Mouse (Mus musculus) neural tube, embryonic 10.5 days (tissue): Measurements from ENCODE around the gene Fam227b.

Experiments used
- DNase-seq: peaks from one replicate; pipeline ENCODE4 v3.0.0-alpha.2; 2017; ENCODE audit warnings: low spot score; ENCODE audit errors: extremely low spot score

The Fam227b gene

GRCm38 (mm10) chr2:126151855-126152571, at the start of gene Fam227b, which contains the start of gene Dtwd1:
TSS of gene Fam227b (minus strand) at chr2:126152004.
TSS of gene Dtwd1 (plus strand) at chr2:126152141.
- DNase-seq: peak; percentile 98

- DNase-seq: no peak
Measured at GRCm38 (mm10) chr2:126198971-126199370, 47.2 kb upstream of the Fam227b start.

GRCm38 (mm10) chr2:126195631-126196356, 44.0 kb upstream of the Fam227b start:
- no peak for DNase-seq

- no peak for DNase-seq
Measured at GRCm38 (mm10) chr2:126192129-126192528, 40.3 kb upstream of the Fam227b start.

GRCm38 (mm10) chr2:126191306-126191705, 39.5 kb upstream of the Fam227b start:
- no peak for DNase-seq

GRCm38 (mm10) chr2:126171427-126171826, 19.6 kb upstream of the Fam227b start:
- no peak for DNase-seq

- no peak for DNase-seq
Measured at GRCm38 (mm10) chr2:126166848-126167617, 15.2 kb upstream of the Fam227b start.

GRCm38 (mm10) chr2:126166335-126166734, 14.5 kb upstream of the Fam227b start:
- no peak for DNase-seq

GRCm38 (mm10) chr2:126165277-126166018, 13.6 kb upstream of the Fam227b start:
- DNase-seq: no peak

- no peak for DNase-seq
Measured at GRCm38 (mm10) chr2:126147723-126148122, 4.1 kb downstream of the Fam227b start.

GRCm38 (mm10) chr2:126094616-126095015, 57.2 kb downstream of the Fam227b start:
- no peak for DNase-seq

- no peak for DNase-seq
Measured at GRCm38 (mm10) chr2:126090432-126090831, 61.4 kb downstream of the Fam227b start.

GRCm38 (mm10) chr2:126086187-126086586, 65.6 kb downstream of the Fam227b start:
- DNase-seq: no peak

GRCm38 (mm10) chr2:126084326-126084725, 67.5 kb downstream of the Fam227b start:
- DNase-seq: no peak

GRCm38 (mm10) chr2:126079086-126079485, 72.7 kb downstream of the Fam227b start:
- DNase-seq: no peak

GRCm38 (mm10) chr2:126076506-126076905, 75.3 kb downstream of the Fam227b start:
- DNase-seq: no peak

- DNase-seq: no peak
Measured at GRCm38 (mm10) chr2:126073744-126074143, 78.1 kb downstream of the Fam227b start.

- no peak for DNase-seq
Measured at GRCm38 (mm10) chr2:126069740-126070139, 82.1 kb downstream of the Fam227b start.

GRCm38 (mm10) chr2:126065303-126065856, 86.4 kb downstream of the Fam227b start:
- DNase-seq: no peak

- no peak for DNase-seq
Measured at GRCm38 (mm10) chr2:126064814-126065213, 87.0 kb downstream of the Fam227b start.

- no peak for DNase-seq
Measured at GRCm38 (mm10) chr2:126062876-126063275, 88.9 kb downstream of the Fam227b start.
